ENCODE assay signal across 8 mouse cellular contexts in the genomic region with DNA sequence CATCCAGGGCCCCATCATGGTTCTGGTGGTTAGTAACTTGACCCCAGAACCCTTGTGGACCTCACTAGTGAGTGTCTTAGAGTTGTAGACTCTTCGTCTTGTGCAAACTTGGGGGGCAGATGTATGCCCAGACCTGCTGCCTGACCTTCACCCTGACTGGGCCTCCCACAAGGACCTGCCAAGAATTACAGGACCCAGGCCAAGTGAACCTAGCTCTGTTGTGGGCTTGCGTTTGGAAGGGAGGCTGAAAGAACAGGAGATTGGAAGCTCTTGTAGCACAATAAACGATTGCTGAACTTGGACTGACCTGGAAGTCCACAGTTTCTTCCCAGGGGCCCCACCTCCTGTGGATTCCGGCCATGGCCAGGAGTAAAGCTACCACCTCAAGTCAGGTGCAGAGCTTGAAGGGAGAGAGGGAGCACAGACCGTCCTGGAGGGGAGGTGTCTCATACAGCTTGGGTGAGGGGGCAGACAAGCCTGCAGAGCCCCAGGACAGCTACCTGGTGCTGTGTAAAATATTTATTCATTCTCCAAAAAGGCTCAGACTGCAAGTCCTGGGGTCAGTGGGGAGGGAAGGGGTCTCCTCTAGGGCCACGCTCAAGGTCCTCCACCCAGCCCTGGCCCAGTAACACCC. TPM values are rescaled to one million over a fixed set of nuclear protein-coding genes. Genes with fewer than 3 reads are reported as not detected.
DNase-seq lines count a peak whose midpoint lies in the region; ATAC-seq and TF ChIP-seq lines count a peak whose summit lies in the region.

No protein-coding gene starts in this region.

- peaks cover 44% of the 10 kb centered on the region for H3K36me3 ChIP-seq in forebrain, embryonic 14.5 days (ENCODE audit: control insufficient read depth, insufficient read depth, low read length)
- H3K36me3 ChIP-seq in kidney, adult 2 months (ENCODE audit: control insufficient read depth, insufficient read depth, low read length): no peaks in the 10 kb centered on the region; the same call in 1 of the 2 replicates

- H3K4me1 ChIP-seq in forebrain, embryonic 14.5 days (ENCODE audit: control insufficient read depth, insufficient read depth, low read length): peaks cover 56% of the 10 kb centered on the region
- peaks cover 38% of the 10 kb centered on the region for H3K4me1 ChIP-seq in kidney, adult 2 months (ENCODE audit: control insufficient read depth, insufficient read depth, low read length)

- no peak for ATAC-seq in forebrain, embryonic 14.5 days

- intact Hi-C loops in left cerebral cortex, postnatal 4 days (cut with DNase I): no loop called here

- DNase-seq in layer of hippocampus, adult 2 months (ENCODE audit: low spot score in 2 of 2): no peak
- DNase-seq in layer of hippocampus, adult 9-10 months (ENCODE audit: low spot score): no peak
- DNase-seq in forebrain, embryonic 14.5 days (ENCODE audit: low spot score): no peak
- DNase-seq in kidney, adult 2 months: peak; percentile 91
- DNase-seq in lung, postnatal 36 days: peak; percentile 23
- DNase-seq in frontal cortex, adult 2 months (ENCODE audit: extremely low spot score in 1 of 2, low spot score in 1 of 2): no peak
- DNase-seq in left cerebral cortex, postnatal 4 days: no peak
- DNase-seq in spleen, postnatal 10 days (ENCODE audit: low spot score in 2 of 2): no peak

- no peaks in the 10 kb centered on the region for H3K27me3 ChIP-seq in forebrain, embryonic 14.5 days (replicated peaks; ENCODE audit: control insufficient read depth, insufficient read depth, low read length)
- no peaks in the 10 kb centered on the region for H3K27me3 ChIP-seq in kidney, adult 2 months (replicated peaks; ENCODE audit: control insufficient read depth, insufficient read depth, low read length)

- no peaks in the 10 kb centered on the region for H3K9me3 ChIP-seq in forebrain, embryonic 14.5 days (replicated peaks; ENCODE audit: control insufficient read depth, low read length)

- TF ChIP-seq CTCF in layer of hippocampus, adult 2 months (conservative IDR thresholded peaks at IDR 0.05): no peak
- TF ChIP-seq CTCF in kidney, adult 2 months (conservative IDR thresholded peaks at IDR 0.05; ENCODE audit: insufficient read depth, insufficient read length, low read depth, low read length): no peak

- H3K27ac ChIP-seq in layer of hippocampus, adult 2 months: peak overlapping the region; percentile 99
- peak overlapping the region; percentile 78; the same call in 1 of the 2 replicates for H3K27ac ChIP-seq in forebrain, embryonic 14.5 days (ENCODE audit: low read depth, low read length)
- peak overlapping the region; percentile 99 for H3K27ac ChIP-seq in kidney, adult 2 months (ENCODE audit: insufficient read depth, low read depth, low read length)

- H3K9ac ChIP-seq in forebrain, embryonic 14.5 days (ENCODE audit: low read length): peak overlapping the region; percentile 62

- 48% methylated on average over 6 of the region's 6 CpGs for WGBS in forebrain, embryonic 14.5 days
- WGBS in kidney, adult 2 months: 11% methylated on average over 6 of the region's 6 CpGs

- H3K4me3 ChIP-seq in layer of hippocampus, adult 2 months: peak overlapping the region; percentile 87
- peak overlapping the region; percentile 86 for H3K4me3 ChIP-seq in forebrain, embryonic 14.5 days (ENCODE audit: low read depth, low read length)
- H3K4me3 ChIP-seq in kidney, adult 2 months (ENCODE audit: insufficient read depth, low read depth, low read length): peak overlapping the region; percentile 74

- TF ChIP-seq POLR2A in kidney, adult 2 months (IDR thresholded peaks at IDR 0.05; ENCODE audit: low read depth, low read length): no peak

- peak overlapping the region; percentile 79 for H3K4me2 ChIP-seq in forebrain, embryonic 14.5 days (ENCODE audit: low read length)

RNA-seq across cellular contexts. Expression of a gene that starts 0.9 kb away (rescaled TPM):
- 100 to 1,000 TPM; 164 to 175 TPM for total RNA-seq in layer of hippocampus, adult 2 months (2021)
- polyA plus RNA-seq in forebrain, embryonic 14.5 days (2014; fragmentation: Nextera tagmentation; extraction: Ambion mirVana): 315 and 322 TPM in 2 replicates
- polyA plus RNA-seq in kidney, adult 2 months (2012; rRNA removed): 140 and 144 TPM in 2 replicates
- 272 and 292 TPM in 2 replicates for polyA plus RNA-seq in frontal cortex, adult 2 months (2012; rRNA removed)
- 100 to 1,000 TPM; 162 to 171 TPM for total RNA-seq in left cerebral cortex, postnatal 4 days (2021)

RNA-seq across cellular contexts. Expression of a gene that starts 3.0 kb away (rescaled TPM):
- 10 to 100 TPM; 43.0 to 44.8 TPM for total RNA-seq in layer of hippocampus, adult 2 months (2021)
- polyA plus RNA-seq in forebrain, embryonic 14.5 days (2014; fragmentation: Nextera tagmentation; extraction: Ambion mirVana): 33.6 and 35.4 TPM in 2 replicates
- 9.2 and 13.9 TPM in 2 replicates for polyA plus RNA-seq in kidney, adult 2 months (2012; rRNA removed)
- 106 and 111 TPM in 2 replicates for polyA plus RNA-seq in frontal cortex, adult 2 months (2012; rRNA removed)
- total RNA-seq in left cerebral cortex, postnatal 4 days (2021): 10 to 100 TPM; 58.5 to 61.5 TPM

RNA-seq across cellular contexts. Expression of a gene that starts 5.4 kb away (rescaled TPM):
- 10 to 100 TPM; 58.0 to 61.1 TPM for total RNA-seq in layer of hippocampus, adult 2 months (2021)
- 56.6 and 56.9 TPM in 2 replicates for polyA plus RNA-seq in forebrain, embryonic 14.5 days (2014; fragmentation: Nextera tagmentation; extraction: Ambion mirVana)
- polyA plus RNA-seq in kidney, adult 2 months (2012; rRNA removed): 132 and 139 TPM in 2 replicates
- polyA plus RNA-seq in frontal cortex, adult 2 months (2012; rRNA removed): 65.0 and 65.6 TPM in 2 replicates
- 10 to 100 TPM; 54.8 to 55.1 TPM for total RNA-seq in left cerebral cortex, postnatal 4 days (2021)

RNA-seq across cellular contexts. Expression of a gene that starts 7.5 kb away (rescaled TPM):
- 10 to 100 TPM; 30.0 to 33.9 TPM for total RNA-seq in layer of hippocampus, adult 2 months (2021)
- 5.1 and 6.2 TPM in 2 replicates for polyA plus RNA-seq in forebrain, embryonic 14.5 days (2014; fragmentation: Nextera tagmentation; extraction: Ambion mirVana)
- 26.3 and 50.3 TPM in 2 replicates for polyA plus RNA-seq in kidney, adult 2 months (2012; rRNA removed)
- polyA plus RNA-seq in frontal cortex, adult 2 months (2012; rRNA removed): 41.5 and 43.1 TPM in 2 replicates
- 10 to 100 TPM; 22.7 to 26.6 TPM for total RNA-seq in left cerebral cortex, postnatal 4 days (2021)

RNA-seq across cellular contexts. Expression of a gene that starts 10.6 kb away (rescaled TPM):
- total RNA-seq in layer of hippocampus, adult 2 months (2021): 100 to 1,000 TPM in 1 of 2 experiments, 10 to 100 TPM in 1; 95.9 to 107 TPM
- polyA plus RNA-seq in forebrain, embryonic 14.5 days (2014; fragmentation: Nextera tagmentation; extraction: Ambion mirVana): 9.6 and 11.3 TPM in 2 replicates
- 133 and 147 TPM in 2 replicates for polyA plus RNA-seq in kidney, adult 2 months (2012; rRNA removed)
- polyA plus RNA-seq in frontal cortex, adult 2 months (2012; rRNA removed): 101 and 122 TPM in 2 replicates
- total RNA-seq in left cerebral cortex, postnatal 4 days (2021): 10 to 100 TPM; 58.5 to 65.2 TPM

Comparison
In these comparisons a context has a peak if more than half of its experiments do, and no peak if none do; other contexts are left out.
1. DNase-seq: peak in kidney, adult 2 months (single experiment) and lung, postnatal 36 days (single experiment); none in layer of hippocampus, adult 2 months (0 of 2), layer of hippocampus, adult 9-10 months (single experiment), forebrain, embryonic 14.5 days (single experiment), frontal cortex, adult 2 months (0 of 2), left cerebral cortex, postnatal 4 days (single experiment) and spleen, postnatal 10 days (0 of 2).
2. Peak in every context shown above with its lines, with median percentiles within 50 percentile points of each other: H3K27ac ChIP-seq and H3K4me3 ChIP-seq.